Mouse (Mus musculus): ENCODE measurements around the gene Bcl11a. TPM values are rescaled to one million over a fixed set of nuclear protein-coding genes. Genes with fewer than 3 reads are reported as not detected.

Gene Bcl11a
- polyA plus RNA-seq, 1 experiment from 2014 or later, result 62.4 TPM

DNA sequence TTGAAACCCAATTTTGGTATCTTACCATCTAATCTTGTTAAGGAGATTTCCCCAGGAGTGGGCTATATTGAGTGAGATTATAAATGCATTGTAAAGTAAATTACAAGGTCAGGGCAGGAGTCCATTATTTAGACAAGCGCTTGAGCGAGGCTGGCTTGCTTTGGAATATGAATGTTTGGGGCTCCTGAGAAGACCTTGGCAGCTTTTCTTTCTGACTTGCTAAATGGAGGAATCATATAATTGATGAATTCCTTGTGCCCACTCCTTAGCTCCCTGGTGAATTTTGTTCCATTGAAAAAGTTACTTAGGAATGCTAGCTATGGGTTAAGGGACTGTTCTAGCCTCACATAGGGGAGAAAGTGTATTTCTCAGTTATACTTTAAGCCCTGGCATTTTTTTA lies 83.6 kb downstream of the Bcl11a start:
- DNase-seq (ENCODE audit: low spot score), result no peak
- Histone ChIP-seq H3K27me3 (replicated peaks; ENCODE audit: low read depth, poor library complexity, severe bottlenecking) (no peaks in the 10 kb centered on the region), H3K4me3 (no peak overlapping the region), H3K36me3 (replicated peaks) (peaks cover 54% of the 10 kb centered on the region), H3K9me3 (no peaks in the 10 kb centered on the region), H3K4me1 (peaks cover 16% of the 10 kb centered on the region), H3K27ac (replicated peaks) (no peak overlapping the region)
- WGBS, result 81% methylated on average over 2 of the region's 2 CpGs

- Histone ChIP-seq H3K4me3 (no peak overlapping the region), H3K4me1 (peaks cover 13% of the 10 kb centered on the region), H3K9me3 (no peaks in the 10 kb centered on the region), H3K27me3 (replicated peaks; ENCODE audit: low read depth, poor library complexity, severe bottlenecking) (no peaks in the 10 kb centered on the region), H3K27ac (replicated peaks) (no peak overlapping the region), H3K36me3 (replicated peaks) (peaks cover 50% of the 10 kb centered on the region)
- DNase-seq (ENCODE audit: low spot score), result no peak
- 80% methylated on average over 7 of the region's 7 CpGs for WGBS
These were observed 84.2 kb downstream of the Bcl11a start for GRCm38 (mm10) chr11:24162056-24162455.

GRCm38 (mm10) chr11:24163072-24163471 lies 85.2 kb downstream of the Bcl11a start:
- Histone ChIP-seq H3K4me1 (peaks cover 9% of the 10 kb centered on the region; the same call in 1 of the 2 replicates), H3K9me3 (no peaks in the 10 kb centered on the region), H3K27me3 (replicated peaks; ENCODE audit: low read depth, poor library complexity, severe bottlenecking) (no peaks in the 10 kb centered on the region), H3K36me3 (replicated peaks) (peaks cover 47% of the 10 kb centered on the region), H3K27ac (replicated peaks) (no peak overlapping the region), H3K4me3 (no peak overlapping the region)
- WGBS, result 97% methylated on average over 8 of the region's 8 CpGs
- no peak for DNase-seq (ENCODE audit: low spot score)

- Histone ChIP-seq H3K4me3 (no peak overlapping the region), H3K9me3 (no peaks in the 10 kb centered on the region), H3K4me1 (peaks cover 9% of the 10 kb centered on the region; the same call in 1 of the 2 replicates), H3K27ac (replicated peaks) (no peak overlapping the region), H3K27me3 (replicated peaks; ENCODE audit: low read depth, poor library complexity, severe bottlenecking) (no peaks in the 10 kb centered on the region), H3K36me3 (replicated peaks) (peaks cover 46% of the 10 kb centered on the region)
- WGBS, result 95% methylated on average over 26 of the region's 26 CpGs
- DNase-seq (ENCODE audit: low spot score), result no peak
These were observed 86.2 kb downstream of the Bcl11a start for GRCm38 (mm10) chr11:24164065-24164464.

DNA sequence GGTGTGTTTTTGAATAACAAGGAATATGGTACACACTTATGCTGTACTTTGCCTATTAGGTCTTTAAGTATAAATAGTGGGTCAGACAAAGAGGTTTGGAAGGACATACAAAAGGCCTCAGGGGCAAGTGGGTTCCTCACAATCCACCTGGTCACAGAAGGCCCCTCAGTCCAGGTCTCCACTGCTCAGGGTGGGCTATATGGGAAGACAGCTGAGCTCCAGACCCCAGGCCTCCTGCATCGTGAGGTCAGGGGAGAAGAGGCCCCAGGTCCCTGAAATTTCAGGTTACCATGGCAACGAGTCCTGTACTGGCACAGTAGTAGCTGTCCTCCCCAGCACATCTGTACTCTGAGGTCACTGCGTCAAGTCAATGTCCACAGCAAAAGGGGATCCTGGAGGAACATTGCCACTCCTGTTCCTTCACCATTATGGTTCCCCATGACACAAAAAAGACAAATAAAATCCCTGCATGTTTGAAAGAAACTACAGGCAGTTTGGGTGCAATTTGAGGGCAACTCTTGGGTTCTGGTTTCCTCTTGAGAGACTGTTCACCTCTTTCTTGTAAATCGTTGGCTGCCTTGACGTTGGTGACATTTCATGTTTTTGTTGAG lies 93.9 kb downstream of the Bcl11a start:
- Histone ChIP-seq H3K4me1 (peaks cover 10% of the 10 kb centered on the region), H3K9me3 (no peaks in the 10 kb centered on the region), H3K36me3 (replicated peaks) (peaks cover 19% of the 10 kb centered on the region), H3K27ac (replicated peaks) (no peak overlapping the region), H3K27me3 (replicated peaks; ENCODE audit: low read depth, poor library complexity, severe bottlenecking) (no peaks in the 10 kb centered on the region), H3K4me3 (no peak overlapping the region)
- no peak for DNase-seq (ENCODE audit: low spot score)
- WGBS, result 70% methylated on average over 5 of the region's 5 CpGs

DNA sequence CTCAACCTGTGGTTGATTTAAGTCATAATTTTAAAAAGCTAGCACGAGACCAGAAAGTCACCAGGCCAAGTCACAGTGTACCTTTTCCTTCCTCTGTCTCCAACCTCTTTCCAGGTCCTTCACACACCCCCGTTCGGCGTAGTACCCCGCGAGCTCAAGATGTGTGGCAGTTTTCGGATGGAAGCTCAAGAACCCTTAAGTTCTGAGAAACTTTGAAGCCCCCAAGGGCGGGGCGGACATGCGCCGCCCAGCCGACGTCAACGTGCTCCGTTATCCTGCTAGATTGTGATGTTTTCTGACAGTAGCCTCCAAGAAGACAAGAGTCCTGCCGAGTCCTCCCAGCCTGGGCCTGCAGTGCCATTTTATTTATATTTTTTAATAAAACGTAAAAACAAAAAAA lies 94.7 kb downstream of the Bcl11a start:
- no peaks in the 10 kb centered on the region for H3K9me3 ChIP-seq
- peaks cover 10% of the 10 kb centered on the region for H3K4me1 ChIP-seq
- H3K27me3 ChIP-seq (replicated peaks; ENCODE audit: low read depth, poor library complexity, severe bottlenecking), result no peaks in the 10 kb centered on the region
- H3K27ac ChIP-seq (replicated peaks), result no peak overlapping the region
- no peak overlapping the region for H3K4me3 ChIP-seq
- peaks cover 19% of the 10 kb centered on the region for H3K36me3 ChIP-seq (replicated peaks)
- DNase-seq (ENCODE audit: low spot score), result no peak
- WGBS, result 93% methylated on average over 17 of the region's 17 CpGs

DNA sequence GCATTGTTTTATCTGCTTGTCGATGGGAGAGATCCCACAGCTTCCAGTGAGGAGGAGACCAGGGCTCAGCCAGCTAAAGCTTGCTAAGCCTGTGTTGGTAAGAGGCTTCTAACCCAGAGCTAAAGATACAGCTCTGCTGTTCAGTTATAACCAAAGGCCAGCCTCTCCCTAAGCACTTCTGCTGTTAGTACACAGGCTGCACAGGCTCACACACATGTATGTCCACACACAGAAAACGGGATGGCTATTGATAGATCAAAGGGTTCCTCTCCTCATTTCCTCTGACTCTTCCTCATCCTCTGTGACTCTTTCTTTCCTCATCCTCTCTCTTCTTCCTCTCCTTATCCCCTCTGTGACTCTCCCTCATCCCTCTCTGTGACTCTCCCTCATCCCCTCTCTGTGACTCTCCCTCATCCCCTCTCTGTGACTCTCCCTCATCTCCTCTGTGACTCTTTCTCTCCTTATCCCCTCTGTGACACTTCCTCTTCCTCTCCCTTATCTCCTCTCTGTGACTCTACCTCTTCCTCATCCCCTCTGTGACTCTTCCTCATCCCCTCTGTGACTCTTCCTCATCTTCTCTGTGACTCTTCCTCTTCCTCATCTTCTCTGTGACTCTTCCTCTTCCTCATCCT lies 96.4 kb downstream of the Bcl11a start:
- no peaks in the 10 kb centered on the region for H3K9me3 ChIP-seq
- H3K27me3 ChIP-seq (replicated peaks; ENCODE audit: low read depth, poor library complexity, severe bottlenecking), result no peaks in the 10 kb centered on the region
- WGBS, result 79% methylated on average over 2 of the region's 2 CpGs
- peaks cover 10% of the 10 kb centered on the region for H3K4me1 ChIP-seq
- H3K36me3 ChIP-seq (replicated peaks), result peaks cover 19% of the 10 kb centered on the region
- no peak overlapping the region for H3K27ac ChIP-seq (replicated peaks)
- no peak overlapping the region for H3K4me3 ChIP-seq
- no peak for DNase-seq (ENCODE audit: low spot score)

DNA sequence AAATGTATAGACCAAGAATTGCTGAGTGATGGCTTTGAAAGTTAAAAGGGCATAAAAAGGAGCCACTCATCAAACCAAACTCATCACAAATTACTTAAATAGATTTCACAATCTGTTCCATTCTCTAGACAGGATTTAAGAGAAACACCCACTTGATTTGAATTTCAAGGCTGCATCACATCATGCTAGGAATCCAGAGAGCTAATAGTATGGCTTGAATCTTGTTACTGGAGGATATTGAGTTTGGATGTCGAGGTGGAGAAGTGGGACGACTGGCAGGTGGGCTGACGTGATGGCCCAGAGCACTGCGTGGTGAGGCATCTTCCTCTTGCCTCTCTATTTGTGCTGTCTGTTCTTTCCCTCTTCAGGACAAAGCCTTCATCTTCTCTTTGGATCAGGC lies 99.6 kb downstream of the Bcl11a start:
- no peak for DNase-seq (ENCODE audit: low spot score)
- H3K27me3 ChIP-seq (replicated peaks; ENCODE audit: low read depth, poor library complexity, severe bottlenecking), result no peaks in the 10 kb centered on the region
- no peak overlapping the region for H3K4me3 ChIP-seq
- WGBS, result 92% methylated on average over 4 of the region's 4 CpGs
- no peaks in the 10 kb centered on the region for H3K4me1 ChIP-seq
- no peak overlapping the region for H3K27ac ChIP-seq (replicated peaks)
- H3K9me3 ChIP-seq, result no peaks in the 10 kb centered on the region
- H3K36me3 ChIP-seq (replicated peaks), result peaks cover 9% of the 10 kb centered on the region

- DNase-seq (ENCODE audit: low spot score), result no peak
- H3K9me3 ChIP-seq, result no peaks in the 10 kb centered on the region
- no peaks in the 10 kb centered on the region for H3K4me1 ChIP-seq
- H3K36me3 ChIP-seq (replicated peaks), result no peaks in the 10 kb centered on the region
- WGBS, result 91% methylated on average over 6 of the region's 6 CpGs
- H3K27me3 ChIP-seq (replicated peaks; ENCODE audit: low read depth, poor library complexity, severe bottlenecking), result no peaks in the 10 kb centered on the region
- H3K4me3 ChIP-seq, result no peak overlapping the region
- no peak overlapping the region for H3K27ac ChIP-seq (replicated peaks)
These were observed 101.1 kb downstream of the Bcl11a start for GRCm38 (mm10) chr11:24178823-24179476.

DNA sequence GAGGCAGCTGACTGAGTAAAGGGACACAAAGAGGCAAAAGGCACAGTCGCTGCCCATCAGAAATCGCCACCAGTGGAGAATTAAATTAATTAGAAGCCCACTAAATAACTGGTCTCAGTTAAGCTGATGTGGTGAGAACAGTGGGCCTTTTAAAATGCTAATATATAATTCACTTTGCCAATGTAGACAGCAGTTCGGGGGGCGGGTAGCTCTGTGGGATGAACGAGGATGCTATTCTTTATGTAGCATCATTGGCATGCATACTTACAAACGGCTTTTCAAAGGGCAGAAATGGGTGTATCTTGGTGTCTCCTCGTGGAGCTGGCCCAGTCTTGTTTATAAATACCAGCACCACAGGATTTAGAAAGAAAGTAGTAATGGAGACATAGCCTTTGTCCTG lies 102.2 kb downstream of the Bcl11a start:
- Histone ChIP-seq H3K27me3 (replicated peaks; ENCODE audit: low read depth, poor library complexity, severe bottlenecking) (no peaks in the 10 kb centered on the region), H3K9me3 (no peaks in the 10 kb centered on the region), H3K36me3 (replicated peaks) (no peaks in the 10 kb centered on the region), H3K4me1 (no peaks in the 10 kb centered on the region), H3K27ac (replicated peaks) (no peak overlapping the region), H3K4me3 (no peak overlapping the region)
- WGBS, result 63% methylated on average over 7 of the region's 7 CpGs
- DNase-seq (ENCODE audit: low spot score), result no peak

DNA sequence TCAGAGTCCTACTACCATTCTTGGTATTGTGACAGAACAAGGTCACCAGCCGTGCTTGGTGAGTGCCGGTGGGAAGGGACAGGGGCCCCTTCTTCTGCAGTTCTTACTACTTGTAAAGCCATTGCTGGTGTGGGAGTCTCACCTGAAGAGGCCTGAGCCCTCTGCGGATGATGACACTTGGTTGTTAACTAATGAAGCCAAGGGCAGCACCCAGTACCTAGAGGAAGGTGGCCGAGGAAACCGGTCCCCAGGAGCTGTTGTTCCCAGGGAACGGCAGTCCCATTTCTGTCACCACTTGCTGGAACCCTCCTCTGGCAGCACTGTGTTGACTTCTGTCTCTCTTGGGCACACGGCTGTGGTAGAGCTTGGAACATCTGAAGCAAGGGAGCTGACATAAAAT lies 105.6 kb downstream of the Bcl11a start:
- no peak overlapping the region for H3K4me3 ChIP-seq
- H3K9me3 ChIP-seq, result no peaks in the 10 kb centered on the region
- H3K27me3 ChIP-seq (replicated peaks; ENCODE audit: low read depth, poor library complexity, severe bottlenecking), result no peaks in the 10 kb centered on the region
- H3K27ac ChIP-seq (replicated peaks), result no peak overlapping the region
- no peaks in the 10 kb centered on the region for H3K4me1 ChIP-seq
- 91% methylated on average over 7 of the region's 7 CpGs for WGBS
- no peaks in the 10 kb centered on the region for H3K36me3 ChIP-seq (replicated peaks)
- no peak for DNase-seq (ENCODE audit: low spot score)

DNA sequence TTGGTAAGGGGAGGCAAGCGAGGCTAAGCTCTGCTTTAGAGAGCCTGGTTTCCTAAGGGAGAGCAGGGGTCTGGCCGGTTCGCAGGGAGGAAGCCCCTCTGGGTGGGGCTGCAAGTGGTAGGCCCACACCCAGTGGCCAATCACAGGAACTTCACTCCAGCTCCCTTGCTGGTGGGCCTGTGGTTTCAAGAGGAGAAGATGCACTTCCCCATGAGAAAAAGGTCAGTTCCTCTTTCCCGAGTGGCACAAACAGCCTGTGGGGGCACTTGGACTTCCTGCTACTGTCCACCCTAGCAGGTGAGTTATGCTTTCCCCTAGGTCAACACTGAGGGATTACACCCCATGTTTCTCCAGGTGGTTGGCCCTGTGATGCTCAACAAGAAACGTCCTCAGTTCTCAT lies 107.1 kb downstream of the Bcl11a start:
- WGBS, result 71% methylated on average over 5 of the region's 5 CpGs
- Histone ChIP-seq H3K36me3 (replicated peaks) (no peaks in the 10 kb centered on the region), H3K9me3 (no peaks in the 10 kb centered on the region), H3K27ac (replicated peaks) (no peak overlapping the region), H3K4me1 (no peaks in the 10 kb centered on the region), H3K4me3 (no peak overlapping the region), H3K27me3 (replicated peaks; ENCODE audit: low read depth, poor library complexity, severe bottlenecking) (no peaks in the 10 kb centered on the region)
- DNase-seq (ENCODE audit: low spot score), result no peak

- Histone ChIP-seq H3K4me1 (no peaks in the 10 kb centered on the region), H3K4me3 (no peak overlapping the region), H3K9me3 (no peaks in the 10 kb centered on the region), H3K36me3 (replicated peaks) (no peaks in the 10 kb centered on the region), H3K27me3 (replicated peaks; ENCODE audit: low read depth, poor library complexity, severe bottlenecking) (no peaks in the 10 kb centered on the region), H3K27ac (replicated peaks) (no peak overlapping the region)
- 87% methylated on average over 3 of the region's 3 CpGs for WGBS
- no peak for DNase-seq (ENCODE audit: low spot score)
These were observed 112.6 kb downstream of the Bcl11a start for GRCm38 (mm10) chr11:24190411-24190810.
